Mouse (Mus musculus): ENCODE measurements at regions not wholly inside any gene's neighbourhood (a gene's known extent, or its start where the extent isn't known, plus 50 kb on each side); places are given as distances from the start of the nearest gene placed in this dataset.
A peak's percentile ranks its signal among the peaks of the same experiment; 100 is the strongest.

- H3K4me1 ChIP-seq (ENCODE audit: insufficient read depth) = no peaks in the 10 kb centered on the region
- WGBS = 69% methylated on average over 3 of the region's 3 CpGs
- DNase-seq (peak; percentile 52), ATAC-seq (peak; percentile 34; the same call in 1 of the 2 replicates)
- H3K27ac ChIP-seq (ENCODE audit: low read depth, low read length) = no peak overlapping the region
- no peak for TF ChIP-seq CTCF (IDR thresholded peaks at IDR 0.05; ENCODE audit: low read depth)
- no peaks in the 10 kb centered on the region for H3K36me3 ChIP-seq (ENCODE audit: insufficient read depth)
- H3K9ac ChIP-seq = no peak overlapping the region
- no peak overlapping the region for H3K4me3 ChIP-seq (ENCODE audit: low read depth, low read length)
- H3K9me3 ChIP-seq (ENCODE audit: low read length) = no peaks in the 10 kb centered on the region
- no peaks in the 10 kb centered on the region for H3K27me3 ChIP-seq (ENCODE audit: insufficient read depth, low read length)
- no peak overlapping the region for H3K4me2 ChIP-seq (ENCODE audit: low read depth)
These were observed 504.1 kb downstream of the Btbd3 start for GRCm38 (mm10) chr2:138760439-138760963.

GRCm38 (mm10) chr2:138761400-138761799, 505.0 kb downstream of the Btbd3 start:
- no peaks in the 10 kb centered on the region for H3K9me3 ChIP-seq (ENCODE audit: low read length)
- no peak overlapping the region for H3K27ac ChIP-seq (ENCODE audit: low read depth, low read length)
- DNase-seq = no peak
- H3K27me3 ChIP-seq (ENCODE audit: insufficient read depth, low read length) = no peaks in the 10 kb centered on the region
- no peaks in the 10 kb centered on the region for H3K36me3 ChIP-seq (ENCODE audit: insufficient read depth)
- H3K4me1 ChIP-seq (ENCODE audit: insufficient read depth) = no peaks in the 10 kb centered on the region
- no peak overlapping the region for H3K9ac ChIP-seq
- 93% methylated on average over 1 of the region's 1 CpGs for WGBS
- no peak overlapping the region for H3K4me3 ChIP-seq (ENCODE audit: low read depth, low read length)
- H3K4me2 ChIP-seq (ENCODE audit: low read depth) = no peak overlapping the region
- TF ChIP-seq CTCF (IDR thresholded peaks at IDR 0.05; ENCODE audit: low read depth) = no peak
- ATAC-seq = no peak

GRCm38 (mm10) chr2:138766275-138766842, 510.0 kb downstream of the Btbd3 start:
- WGBS = 65% methylated on average over 9 of the region's 9 CpGs
- no peak for ATAC-seq

GRCm38 (mm10) chr2:138783781-138784180, 527.4 kb downstream of the Btbd3 start:
- no peak overlapping the region for H3K4me3 ChIP-seq (ENCODE audit: low read depth, low read length)
- H3K27ac ChIP-seq (ENCODE audit: low read depth, low read length) = no peak overlapping the region
- 80% methylated on average over 3 of the region's 3 CpGs for WGBS
- H3K4me1 ChIP-seq (ENCODE audit: insufficient read depth) = no peaks in the 10 kb centered on the region
- no peak overlapping the region for H3K4me2 ChIP-seq (ENCODE audit: low read depth)
- H3K9me3 ChIP-seq (ENCODE audit: low read length) = no peaks in the 10 kb centered on the region
- TF ChIP-seq CTCF (IDR thresholded peaks at IDR 0.05; ENCODE audit: low read depth) = no peak
- no peaks in the 10 kb centered on the region for H3K36me3 ChIP-seq (ENCODE audit: insufficient read depth)
- no peaks in the 10 kb centered on the region for H3K27me3 ChIP-seq (ENCODE audit: insufficient read depth, low read length)
- DNase-seq (no peak), ATAC-seq (no peak)
- H3K9ac ChIP-seq = no peak overlapping the region

More at GRCm38 (mm10) chr2:138766275-138766842, 510.0 kb downstream of the Btbd3 start:
- H3K4me2 ChIP-seq (ENCODE audit: low read depth) = no peak overlapping the region
- H3K27me3 ChIP-seq (ENCODE audit: insufficient read depth, low read length) = no peaks in the 10 kb centered on the region
- no peak overlapping the region for H3K4me3 ChIP-seq (ENCODE audit: low read depth, low read length)
- H3K9ac ChIP-seq = no peak overlapping the region
- TF ChIP-seq CTCF (IDR thresholded peaks at IDR 0.05; ENCODE audit: low read depth) = no peak
- H3K27ac ChIP-seq (ENCODE audit: low read depth, low read length) = no peak overlapping the region
- no peaks in the 10 kb centered on the region for H3K9me3 ChIP-seq (ENCODE audit: low read length)
- no peak for DNase-seq
- H3K4me1 ChIP-seq (ENCODE audit: insufficient read depth) = no peaks in the 10 kb centered on the region
- no peaks in the 10 kb centered on the region for H3K36me3 ChIP-seq (ENCODE audit: insufficient read depth)

GRCm38 (mm10) chr2:138792711-138793450, 536.5 kb downstream of the Btbd3 start:
- ATAC-seq = no peak
- no peak for DNase-seq
- Histone ChIP-seq H3K27me3 (ENCODE audit: insufficient read depth, low read length) (no peaks in the 10 kb centered on the region), H3K4me1 (ENCODE audit: insufficient read depth) (no peaks in the 10 kb centered on the region), H3K4me2 (ENCODE audit: low read depth) (no peak overlapping the region), H3K4me3 (ENCODE audit: low read depth, low read length) (no peak overlapping the region), H3K36me3 (ENCODE audit: insufficient read depth) (no peaks in the 10 kb centered on the region), H3K27ac (ENCODE audit: low read depth, low read length) (no peak overlapping the region), H3K9me3 (ENCODE audit: low read length) (no peaks in the 10 kb centered on the region), H3K9ac (no peak overlapping the region)
- no peak for TF ChIP-seq CTCF (IDR thresholded peaks at IDR 0.05; ENCODE audit: low read depth)
- 76% methylated on average over 6 of the region's 6 CpGs for WGBS

GRCm38 (mm10) chr2:138806196-138806595, 549.8 kb downstream of the Btbd3 start:
- ATAC-seq = no peak
- 51% methylated on average over 3 of the region's 3 CpGs for WGBS

GRCm38 (mm10) chr2:138809767-138810166, 553.4 kb downstream of the Btbd3 start:
- Histone ChIP-seq H3K36me3 (ENCODE audit: insufficient read depth) (no peaks in the 10 kb centered on the region), H3K4me1 (ENCODE audit: insufficient read depth) (no peaks in the 10 kb centered on the region), H3K9ac (no peak overlapping the region), H3K4me2 (ENCODE audit: low read depth) (no peak overlapping the region), H3K9me3 (ENCODE audit: low read length) (no peaks in the 10 kb centered on the region), H3K27ac (ENCODE audit: low read depth, low read length) (no peak overlapping the region), H3K27me3 (ENCODE audit: insufficient read depth, low read length) (no peaks in the 10 kb centered on the region), H3K4me3 (ENCODE audit: low read depth, low read length) (no peak overlapping the region)
- peak; percentile 66 for ATAC-seq
- WGBS = 52% methylated on average over 2 of the region's 2 CpGs
- peak; percentile 25 for DNase-seq
- TF ChIP-seq CTCF (IDR thresholded peaks at IDR 0.05; ENCODE audit: low read depth) = no peak

More at GRCm38 (mm10) chr2:138806196-138806595, 549.8 kb downstream of the Btbd3 start:
- Histone ChIP-seq H3K4me1 (ENCODE audit: insufficient read depth) (no peaks in the 10 kb centered on the region), H3K9ac (no peak overlapping the region), H3K27me3 (ENCODE audit: insufficient read depth, low read length) (no peaks in the 10 kb centered on the region), H3K27ac (ENCODE audit: low read depth, low read length) (no peak overlapping the region), H3K36me3 (ENCODE audit: insufficient read depth) (no peaks in the 10 kb centered on the region), H3K4me3 (ENCODE audit: low read depth, low read length) (no peak overlapping the region), H3K4me2 (ENCODE audit: low read depth) (no peak overlapping the region), H3K9me3 (ENCODE audit: low read length) (no peaks in the 10 kb centered on the region)
- DNase-seq = no peak
- no peak for TF ChIP-seq CTCF (IDR thresholded peaks at IDR 0.05; ENCODE audit: low read depth)

All from forebrain, postnatal 0 days (tissue).